Mouse (Mus musculus) embryo, embryonic 10 days (tissue): ENCODE results near the gene Cfc1.
A peak's percentile ranks its signal among the peaks of the same experiment; 100 is the strongest.
"Not testable (repeated sequence)": the region's sequence is repeated elsewhere in the genome, so short reads cannot be mapped to it uniquely, and the experiment has no call there.

ENCODE experiments used
- DNase-seq: peaks from one replicate; pipeline ENCODE4 v3.0.0-alpha.2; 2015; ENCODE audit warnings: low spot score

The Cfc1 gene

DNA sequence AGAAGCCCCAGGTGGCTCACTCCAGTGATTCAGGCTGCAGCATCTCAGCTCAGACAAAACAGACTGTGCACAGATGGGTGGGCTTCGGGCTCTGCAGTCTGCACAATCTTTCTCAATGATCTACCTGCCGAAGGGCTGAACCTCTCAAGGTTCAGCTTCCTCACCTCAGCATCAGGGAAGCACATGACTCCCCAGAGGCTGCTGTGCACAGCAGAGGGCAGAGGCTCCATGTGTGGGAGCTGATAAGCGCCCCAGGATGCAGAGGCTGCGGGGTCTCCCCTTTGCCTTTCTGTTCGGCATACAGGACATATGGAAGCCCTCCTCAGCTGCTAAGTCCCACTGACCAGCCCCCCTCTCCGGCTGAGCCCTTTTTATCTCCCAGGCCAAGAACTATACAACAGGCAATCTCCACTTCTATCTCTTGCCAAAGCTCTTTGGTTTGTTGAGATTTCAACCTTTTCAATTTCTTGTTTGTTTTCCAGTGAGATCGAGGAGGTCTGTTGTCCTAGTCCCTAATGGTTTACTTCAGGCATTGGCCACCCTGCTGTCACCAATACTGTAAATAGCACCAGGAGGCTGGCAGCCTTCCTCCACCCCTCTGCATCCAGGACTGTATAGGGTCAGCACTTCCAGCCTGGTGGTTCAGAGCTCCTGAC is at the start of gene Cfc1:
Gene Cfc1, plus strand, starts transcription at position 606 of the 656 bp plus-strand sequence.
- DNase-seq = not testable (repeated sequence)

- DNase-seq = no peak
Observed at GRCm38 (mm10) chr1:34487383-34487782, 48.1 kb upstream of the Cfc1 start.

DNA sequence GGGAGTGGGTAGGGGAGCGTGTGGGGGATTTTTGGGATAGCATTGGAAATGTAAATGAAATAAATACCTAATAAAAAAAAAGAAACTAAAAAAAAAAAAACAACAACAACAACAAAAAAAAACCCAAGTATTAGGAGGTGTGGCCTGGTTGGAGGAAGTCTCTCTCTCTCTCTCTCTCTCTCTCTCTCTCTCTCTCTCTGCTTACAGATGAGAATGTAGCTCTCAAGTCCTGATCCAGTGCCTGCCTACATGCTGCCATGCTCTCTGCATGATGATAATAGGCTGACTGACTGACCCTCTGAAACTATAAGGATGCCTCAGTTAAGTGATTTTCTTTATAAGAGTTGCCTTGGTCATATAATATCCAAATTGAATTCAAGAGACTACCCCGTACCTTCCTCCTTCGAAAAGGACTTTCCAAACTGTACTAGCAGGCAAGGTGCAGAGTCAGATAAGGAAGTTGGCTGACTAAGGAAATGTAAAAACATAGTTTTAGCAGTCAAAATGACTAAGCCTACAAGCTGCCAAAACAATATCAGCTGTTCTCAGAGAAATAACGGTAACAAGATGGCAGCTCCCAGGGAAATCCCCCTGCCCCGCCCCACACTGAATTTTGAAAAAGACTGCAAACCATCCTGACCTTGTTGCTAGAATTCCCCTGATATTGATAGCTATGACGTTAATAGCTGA is 45.5 kb upstream of the Cfc1 start:
- no peak for DNase-seq

DNA sequence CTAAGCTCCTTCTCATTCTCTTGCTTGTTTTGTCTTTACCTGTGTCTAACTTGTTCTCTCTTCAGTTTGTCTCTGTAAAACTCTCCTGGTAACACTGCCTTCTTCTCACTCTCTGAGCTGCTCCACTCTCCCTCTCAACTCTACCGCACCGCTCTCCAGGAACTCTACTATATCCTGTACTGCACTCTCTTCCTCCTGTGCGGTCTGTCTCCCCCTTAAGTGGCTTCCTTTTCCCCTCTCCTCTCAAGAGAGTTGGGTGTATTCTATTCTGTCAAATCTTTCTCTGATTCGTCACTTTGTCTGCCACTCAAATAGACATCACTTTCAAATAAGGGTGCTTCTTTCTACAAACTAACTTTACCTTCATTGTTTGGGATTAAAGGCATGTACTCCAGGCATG is 44.0 kb upstream of the Cfc1 start:
- DNase-seq = no peak

DNA sequence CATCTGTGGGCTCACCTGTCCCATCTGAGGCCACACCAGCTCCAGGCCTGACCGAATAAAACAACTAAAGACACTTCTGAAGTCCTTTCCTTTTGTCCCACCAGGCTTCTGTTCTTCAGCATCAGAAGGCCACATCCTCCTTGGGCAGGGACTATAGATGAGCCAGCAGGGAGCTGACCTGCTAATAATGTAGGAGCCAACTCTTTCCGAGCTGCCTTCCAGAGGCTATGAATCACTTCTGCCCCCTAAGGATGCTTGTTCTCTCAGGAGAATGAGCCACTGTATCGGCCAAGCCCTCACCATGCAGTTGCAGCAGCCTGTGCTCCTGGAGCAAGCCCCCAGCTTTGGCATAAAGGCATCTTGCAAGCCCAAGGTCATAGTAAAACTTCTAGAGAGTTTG is 32.5 kb upstream of the Cfc1 start:
- DNase-seq = no peak

DNA sequence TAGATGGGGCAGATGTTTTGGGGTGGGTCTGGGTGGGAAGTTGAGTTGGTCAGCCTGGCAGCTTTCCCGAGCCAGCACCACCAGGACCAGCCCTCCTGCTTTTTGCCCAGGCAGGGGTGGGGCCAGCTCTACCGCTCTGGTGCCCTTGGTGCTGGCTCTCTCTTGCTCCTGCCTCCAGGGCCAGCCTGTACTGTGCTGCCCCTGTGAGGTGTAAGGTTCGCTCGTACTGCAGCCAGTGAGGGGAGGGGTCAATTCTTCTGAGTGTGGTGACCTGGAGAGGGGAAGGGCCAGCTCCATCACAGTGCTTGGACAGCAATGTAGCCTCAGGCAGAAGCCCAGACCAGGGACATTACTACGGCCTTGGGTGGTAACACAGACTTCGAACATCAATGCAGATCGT is 30.1 kb upstream of the Cfc1 start:
- no peak for DNase-seq

DNA sequence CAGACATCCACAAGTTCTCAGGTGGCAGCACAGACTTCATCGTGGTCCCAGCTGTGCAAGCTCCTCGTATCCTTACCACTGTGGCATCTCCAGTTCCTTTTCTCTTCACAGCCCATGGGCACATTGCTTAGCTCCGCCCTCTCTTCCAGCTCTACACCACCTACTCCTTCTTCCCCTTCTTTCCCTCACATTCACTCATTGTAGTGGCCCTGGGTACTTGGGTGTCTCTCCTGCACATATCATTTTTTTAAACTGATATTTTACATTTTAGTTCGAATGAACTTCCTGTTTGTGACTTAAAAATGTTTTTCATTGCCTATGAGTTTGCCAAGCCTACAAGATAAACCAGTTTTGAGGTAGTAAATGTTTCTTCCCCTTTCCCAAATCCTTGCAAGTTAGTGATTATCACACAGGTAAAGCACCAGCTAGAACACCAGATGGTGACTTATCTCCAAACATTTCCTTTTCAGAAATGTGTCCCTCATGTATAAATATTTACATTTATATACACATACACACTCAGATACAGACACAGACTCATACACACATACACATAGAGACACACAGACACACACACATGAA is 29.4 kb upstream of the Cfc1 start:
- DNase-seq = no peak

- DNase-seq = no peak
Observed at GRCm38 (mm10) chr1:34507986-34508385, 27.5 kb upstream of the Cfc1 start.

DNA sequence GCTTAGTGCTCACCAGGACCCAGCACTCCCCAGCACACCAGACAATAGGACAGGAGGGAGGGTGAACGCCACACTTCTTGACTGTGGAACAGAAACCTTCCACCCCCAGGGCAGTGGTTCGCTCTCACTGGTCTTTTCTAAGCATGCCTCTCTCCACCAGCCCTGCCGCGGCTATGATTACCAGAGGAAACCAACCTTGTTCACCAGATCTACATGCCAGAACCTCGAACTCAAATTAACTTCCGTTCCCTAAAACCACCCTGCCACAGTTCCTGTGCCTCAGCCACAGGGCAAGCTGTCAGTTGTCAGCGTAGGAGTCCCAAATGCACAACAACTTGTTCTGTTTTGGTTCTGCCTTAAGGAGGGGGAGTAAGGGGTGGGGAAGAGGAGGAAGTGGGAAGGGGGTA is 24.9 kb upstream of the Cfc1 start:
- DNase-seq = peak; percentile 15

GRCm38 (mm10) chr1:34511027-34511426 is 24.4 kb upstream of the Cfc1 start:
- DNase-seq = peak; percentile 77

- no peak for DNase-seq
Observed at GRCm38 (mm10) chr1:34513068-34513467, 22.4 kb upstream of the Cfc1 start.

DNA sequence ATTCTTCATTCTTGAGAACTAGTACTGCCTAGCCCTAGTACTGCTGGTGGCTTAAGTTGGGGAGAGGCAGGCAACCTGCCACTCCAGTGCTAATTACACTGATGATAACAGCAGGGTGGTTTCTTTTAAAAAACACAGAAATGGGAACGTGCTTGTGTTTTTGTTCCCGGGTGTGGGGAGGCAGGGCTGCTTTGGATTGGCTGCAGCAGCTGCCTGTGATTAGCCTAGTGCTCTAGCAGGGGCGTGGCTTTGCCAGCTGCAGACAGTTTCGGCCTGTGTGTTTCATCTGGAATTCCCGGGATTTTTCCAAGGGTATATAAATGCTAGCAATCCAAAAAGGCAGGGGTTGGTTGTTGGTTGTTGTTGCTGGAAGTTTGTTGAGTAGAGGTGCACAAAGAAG is 18.9 kb upstream of the Cfc1 start:
- DNase-seq = no peak

GRCm38 (mm10) chr1:34517297-34517696 is 18.2 kb upstream of the Cfc1 start:
- not testable (repeated sequence) for DNase-seq

DNA sequence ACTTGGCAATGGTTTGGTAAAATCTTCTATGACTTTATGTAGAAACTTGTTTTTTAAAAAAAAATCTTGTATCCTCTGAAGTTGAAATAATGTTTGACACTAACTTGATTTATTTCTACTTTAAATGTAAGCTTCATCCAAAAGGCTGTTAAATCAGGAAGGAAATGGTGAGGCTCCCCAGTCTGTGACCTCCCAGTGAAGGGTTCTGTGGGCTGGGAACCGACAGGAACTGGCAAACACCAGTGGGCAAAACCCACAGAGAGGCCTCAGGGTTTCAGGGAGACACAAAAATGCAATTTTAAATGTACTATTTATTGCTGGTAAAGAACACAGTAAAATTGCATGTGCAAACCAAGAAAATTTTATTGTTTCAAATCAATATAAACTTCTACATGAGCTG is 17.7 kb upstream of the Cfc1 start:
- not testable (repeated sequence) for DNase-seq

DNA sequence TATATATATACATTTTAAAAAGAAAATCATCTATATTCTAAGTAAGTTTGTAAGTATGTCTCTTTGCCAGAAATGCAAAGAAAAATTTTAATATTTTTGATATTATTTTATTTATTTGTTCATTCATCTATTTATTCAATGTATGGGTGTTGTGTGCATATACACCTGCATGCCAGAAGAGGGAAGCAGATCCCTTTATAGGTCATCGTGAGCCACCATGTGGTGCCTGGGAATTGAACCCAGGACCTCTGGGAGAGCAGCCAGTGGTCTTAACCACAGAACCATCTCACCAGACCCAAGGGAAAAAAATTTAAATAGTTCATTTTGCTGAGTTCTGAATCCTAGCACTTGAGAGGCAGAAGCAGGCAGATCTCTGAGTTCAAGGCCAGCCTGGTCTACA is 17.2 kb upstream of the Cfc1 start:
- DNase-seq = no peak

DNA sequence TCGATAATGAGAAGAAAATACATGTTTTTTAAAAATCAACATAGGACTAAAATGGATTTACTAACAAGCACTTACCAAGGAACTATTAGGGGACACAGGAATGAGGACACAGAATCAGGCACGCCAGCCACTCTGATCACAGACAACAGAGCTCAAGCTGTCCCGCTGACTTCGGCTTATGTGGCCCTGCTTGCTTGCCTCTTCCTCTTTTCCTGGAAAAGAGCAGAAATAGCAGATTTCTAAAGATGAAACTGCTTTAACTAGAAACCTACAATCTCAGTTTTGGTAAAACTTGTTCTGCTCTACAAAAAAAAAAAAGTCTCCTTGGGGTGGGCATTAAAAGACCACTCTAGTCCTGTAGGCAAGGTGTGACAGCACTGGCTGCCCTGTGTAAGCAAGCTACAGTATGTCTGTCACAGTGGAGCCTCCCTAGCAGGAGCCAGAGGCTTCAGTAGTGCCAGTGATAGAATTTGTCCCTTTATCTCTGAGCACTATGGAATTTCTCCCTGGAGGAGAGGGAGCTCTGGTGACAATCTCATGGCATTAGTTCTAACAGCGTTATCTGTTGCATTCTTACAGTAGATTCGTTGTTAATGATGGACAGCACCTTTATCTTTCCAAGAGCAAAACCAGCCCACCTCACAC is 13.1 kb upstream of the Cfc1 start:
- no peak for DNase-seq

- no peak for DNase-seq
Observed at GRCm38 (mm10) chr1:34522850-34523244, 12.6 kb upstream of the Cfc1 start.

DNA sequence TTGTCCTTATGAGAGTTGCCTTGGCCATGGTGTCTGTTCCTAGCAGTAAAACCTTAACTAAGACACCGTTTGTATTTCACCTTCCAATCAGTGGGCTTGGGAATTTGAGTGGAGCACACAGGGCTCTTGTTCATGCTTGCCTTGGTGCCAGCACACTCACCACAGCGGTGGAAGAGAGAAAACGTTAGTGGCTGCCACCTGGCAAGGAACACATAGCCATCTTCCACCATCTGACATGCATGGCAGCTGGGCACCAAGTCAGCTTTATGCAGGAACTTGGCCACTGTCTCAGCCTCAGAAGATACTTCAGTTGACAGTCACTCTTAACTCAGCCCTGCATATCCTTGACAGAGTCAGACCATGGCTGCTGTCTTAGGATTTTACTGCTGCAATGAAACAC is 11.8 kb upstream of the Cfc1 start:
- no peak for DNase-seq

GRCm38 (mm10) chr1:34534574-34534973 is 874 bp upstream of the Cfc1 start:
- DNase-seq = not testable (repeated sequence)

- DNase-seq = peak; percentile 24
Observed at GRCm38 (mm10) chr1:34536291-34536766, 881 bp downstream of the Cfc1 start.

GRCm38 (mm10) chr1:34536767-34537485 is 1.5 kb downstream of the Cfc1 start:
- peak; percentile 40 for DNase-seq

DNA sequence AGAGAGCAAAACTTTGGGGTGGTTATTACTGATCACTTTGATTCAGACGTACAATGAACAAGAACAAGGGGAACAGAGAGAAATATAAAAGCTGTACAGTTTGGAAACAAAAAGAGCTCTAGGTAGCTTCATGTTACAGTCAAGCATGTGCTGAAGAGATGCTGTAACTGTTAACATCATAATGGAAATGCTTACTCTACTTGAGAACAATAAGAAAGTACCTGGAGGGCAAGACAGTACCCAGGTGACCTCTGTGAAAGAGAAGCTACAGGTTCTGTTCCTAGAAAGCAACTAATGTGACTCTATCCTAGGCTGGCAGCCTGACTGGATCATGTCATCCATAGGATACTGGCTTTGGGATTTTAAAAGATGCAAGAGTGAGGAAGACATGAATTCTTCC is 11.6 kb downstream of the Cfc1 start:
- no peak for DNase-seq
